Mouse (Mus musculus): Measurements from ENCODE around the gene Rgs13. TPM values are rescaled to one million over a fixed set of nuclear protein-coding genes. Genes with fewer than 3 reads are reported as not detected.

Rgs13 gene
- total and polyA plus RNA-seq, 3 experiments, result 149 to 1,247 (median 698) TPM

DNA sequence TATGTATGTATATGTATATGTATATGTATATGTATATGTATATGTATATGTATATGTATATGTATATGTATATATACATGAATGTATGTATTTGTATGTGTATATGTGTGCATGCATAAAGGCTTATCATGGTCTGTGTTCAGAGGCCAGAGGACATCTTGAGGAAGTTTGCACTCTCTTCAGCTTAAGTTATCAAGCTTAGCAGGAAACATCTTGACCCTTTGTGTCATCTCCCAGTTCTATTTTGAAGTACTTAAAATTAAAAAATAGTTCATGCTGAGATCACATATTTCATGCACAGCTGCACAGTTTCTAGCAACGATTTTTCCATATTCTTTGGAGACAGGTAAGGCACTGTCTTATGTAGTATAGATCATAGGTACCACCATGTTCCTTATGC is 22.4 kb upstream of the Rgs13 start:
- H3K4me2 ChIP-seq (ENCODE audit: insufficient read depth, low read depth, poor library complexity, severe bottlenecking), result no peak overlapping the region
- in situ Hi-C loops (cut with MboI; ENCODE audit: low pct_ligation_motif_present, low pct_unique_long_range_greater_than_20kb, low sequenced_read_pairs) (loop anchor here (25.0 kb wide), 2 partner anchors 187 to 412 kb away; partner anchors contain the start of genes Rgs2, Trove2 and Uchl5), dilution Hi-C loops (cut with MboI; ENCODE audit: extremely low pct_ligation_motif_present, extremely low pct_unique_long_range_greater_than_20kb, low sequenced_read_pairs) (no loop called here)
- peaks cover 5 to 54% of the 10 kb centered on the region in 2 experiments; a peak in 3 of 4 replicates for H3K4me1 ChIP-seq (ENCODE audit: control insufficient read depth in 1 of 2, insufficient read depth in 2 of 2)
- no peaks in the 10 kb centered on the region for H3K79me2 ChIP-seq (replicated peaks; ENCODE audit: control insufficient read depth, extremely low read depth, insufficient read depth, poor library complexity, severe bottlenecking)
- no peak overlapping the region for H3K27ac ChIP-seq (ENCODE audit: insufficient read depth, low read depth)
- TF ChIP-seq PAX5 (IDR thresholded peaks at IDR 0.05; ENCODE audit: low read length), result no peak
- TF ChIP-seq KAT2A (IDR thresholded peaks at IDR 0.05; ENCODE audit: insufficient replicate concordance, low read length), result no peak
- TF ChIP-seq POLR2AphosphoS2 (IDR thresholded peaks at IDR 0.05; ENCODE audit: low read depth, low read length), result no peak
- TF ChIP-seq MEF2A (IDR thresholded peaks at IDR 0.05; ENCODE audit: borderline replicate concordance, low read depth, low read length), result no peak
- no peak for TF ChIP-seq MAZ (IDR thresholded peaks at IDR 0.05; ENCODE audit: low read depth, low read length)
- no peak for TF ChIP-seq SIN3A (IDR thresholded peaks at IDR 0.05; ENCODE audit: low read length)
- TF ChIP-seq TCF12 (IDR thresholded peaks at IDR 0.05; ENCODE audit: low read depth, low read length), result no peak
- TF ChIP-seq UBTF (IDR thresholded peaks at IDR 0.05; ENCODE audit: low read depth, low read length), result no peak
- TF ChIP-seq TBP (conservative IDR thresholded peaks at IDR 0.05; ENCODE audit: low read depth, low read length), result no peak
- no peak for TF ChIP-seq ELF1 (IDR thresholded peaks at IDR 0.05; ENCODE audit: low read depth, low read length)
- no peak for TF ChIP-seq CHD2 (IDR thresholded peaks at IDR 0.05; ENCODE audit: low read length)
- no peak for TF ChIP-seq USF1 (IDR thresholded peaks at IDR 0.05; ENCODE audit: low read depth, low read length)
- no peak for TF ChIP-seq MXI1 (IDR thresholded peaks at IDR 0.05; ENCODE audit: low read depth, low read length)
- no peak for TF ChIP-seq GABPA (IDR thresholded peaks at IDR 0.05; ENCODE audit: insufficient replicate concordance, low read depth, low read length)
- TF ChIP-seq NRF1 (IDR thresholded peaks at IDR 0.05; ENCODE audit: low read depth, low read length), result no peak
- no peak for DNase-seq (ENCODE audit: extremely low read depth)
- H3K4me3 ChIP-seq (replicated peaks in 1 of 3; ENCODE audit: low read depth in 2 of 3, low read length in 2 of 3, poor library complexity in 1 of 3), result no peak overlapping the region
- H3K9me3 ChIP-seq (replicated peaks; ENCODE audit: low read length), result no peaks in the 10 kb centered on the region
- H3K9ac ChIP-seq (ENCODE audit: insufficient read depth, low read depth), result no peak overlapping the region
- no peaks in the 10 kb centered on the region for H3K27me3 ChIP-seq (replicated peaks)
- H3K36me3 ChIP-seq (replicated peaks in 1 of 2; ENCODE audit: control insufficient read depth in 1 of 2, insufficient read depth in 1 of 2, low read length in 1 of 2), result no peaks in the 10 kb centered on the region

DNA sequence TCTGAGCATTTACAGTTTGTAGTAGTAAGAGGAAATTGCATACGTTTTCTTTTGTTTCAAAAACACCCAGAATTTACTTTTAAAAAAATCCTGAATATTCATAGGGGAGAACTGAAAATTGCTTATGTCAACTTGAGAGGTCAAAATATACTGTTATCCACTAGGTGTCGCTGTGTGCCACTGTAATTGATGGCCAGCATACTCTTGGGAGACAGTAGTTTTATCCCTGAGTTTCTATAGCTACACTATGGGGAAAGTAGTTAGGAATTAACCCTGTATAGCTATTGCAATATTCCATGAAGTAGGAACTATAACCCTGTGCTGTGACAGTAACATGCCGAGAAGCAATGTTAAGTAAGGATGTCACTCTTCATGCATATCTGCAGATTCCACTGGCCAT is 20.5 kb upstream of the Rgs13 start:
- H3K4me2 ChIP-seq (ENCODE audit: insufficient read depth, low read depth, poor library complexity, severe bottlenecking), result no peak overlapping the region
- no peaks in the 10 kb centered on the region for H3K36me3 ChIP-seq (replicated peaks in 1 of 2; ENCODE audit: control insufficient read depth in 1 of 2, insufficient read depth in 1 of 2, low read length in 1 of 2)
- DNase-seq (ENCODE audit: extremely low read depth), result peak; percentile 77
- in situ Hi-C loops (cut with MboI; ENCODE audit: low pct_ligation_motif_present, low pct_unique_long_range_greater_than_20kb, low sequenced_read_pairs), result loop anchor here (25.0 kb wide), 2 partner anchors 185 to 410 kb away; partner anchors contain the start of genes Rgs2, Trove2 and Uchl5
- H3K9ac ChIP-seq (ENCODE audit: insufficient read depth, low read depth), result no peak overlapping the region
- TF ChIP-seq TBP (conservative IDR thresholded peaks at IDR 0.05; ENCODE audit: low read depth, low read length) (no peak), CTCF (conservative IDR thresholded peaks at IDR 0.05 in 1 of 2, IDR thresholded peaks at IDR 0.05 in 1 of 2; ENCODE audit: low read depth in 2 of 2, low read length in 2 of 2) (peak; percentile 49 to 87; a peak in 3 of 4 replicates), SMC3 (IDR thresholded peaks at IDR 0.05; ENCODE audit: low read depth, low read length) (peak; percentile 91), RAD21 (IDR thresholded peaks at IDR 0.05; ENCODE audit: low read depth, low read length) (peak; percentile 93)
- H3K9me3 ChIP-seq (replicated peaks; ENCODE audit: low read length), result no peaks in the 10 kb centered on the region
- peaks cover 5 to 37% of the 10 kb centered on the region in 2 experiments; a peak in 3 of 4 replicates for H3K4me1 ChIP-seq (ENCODE audit: control insufficient read depth in 1 of 2, insufficient read depth in 2 of 2)
- H3K27me3 ChIP-seq (replicated peaks), result no peaks in the 10 kb centered on the region
- dilution Hi-C loops (cut with MboI; ENCODE audit: extremely low pct_ligation_motif_present, extremely low pct_unique_long_range_greater_than_20kb, low sequenced_read_pairs), result no loop called here
- no peaks in the 10 kb centered on the region for H3K79me2 ChIP-seq (replicated peaks; ENCODE audit: control insufficient read depth, extremely low read depth, insufficient read depth, poor library complexity, severe bottlenecking)
- peak overlapping the region; percentile 13; the same call in 1 of the 2 replicates for H3K27ac ChIP-seq (ENCODE audit: insufficient read depth, low read depth)
- no peak overlapping the region for H3K4me3 ChIP-seq (replicated peaks in 1 of 3; ENCODE audit: low read depth in 2 of 3, low read length in 2 of 3, poor library complexity in 1 of 3)
